Comparison of ENCODE assay signal across 7 mouse cellular contexts in the genomic region with DNA sequence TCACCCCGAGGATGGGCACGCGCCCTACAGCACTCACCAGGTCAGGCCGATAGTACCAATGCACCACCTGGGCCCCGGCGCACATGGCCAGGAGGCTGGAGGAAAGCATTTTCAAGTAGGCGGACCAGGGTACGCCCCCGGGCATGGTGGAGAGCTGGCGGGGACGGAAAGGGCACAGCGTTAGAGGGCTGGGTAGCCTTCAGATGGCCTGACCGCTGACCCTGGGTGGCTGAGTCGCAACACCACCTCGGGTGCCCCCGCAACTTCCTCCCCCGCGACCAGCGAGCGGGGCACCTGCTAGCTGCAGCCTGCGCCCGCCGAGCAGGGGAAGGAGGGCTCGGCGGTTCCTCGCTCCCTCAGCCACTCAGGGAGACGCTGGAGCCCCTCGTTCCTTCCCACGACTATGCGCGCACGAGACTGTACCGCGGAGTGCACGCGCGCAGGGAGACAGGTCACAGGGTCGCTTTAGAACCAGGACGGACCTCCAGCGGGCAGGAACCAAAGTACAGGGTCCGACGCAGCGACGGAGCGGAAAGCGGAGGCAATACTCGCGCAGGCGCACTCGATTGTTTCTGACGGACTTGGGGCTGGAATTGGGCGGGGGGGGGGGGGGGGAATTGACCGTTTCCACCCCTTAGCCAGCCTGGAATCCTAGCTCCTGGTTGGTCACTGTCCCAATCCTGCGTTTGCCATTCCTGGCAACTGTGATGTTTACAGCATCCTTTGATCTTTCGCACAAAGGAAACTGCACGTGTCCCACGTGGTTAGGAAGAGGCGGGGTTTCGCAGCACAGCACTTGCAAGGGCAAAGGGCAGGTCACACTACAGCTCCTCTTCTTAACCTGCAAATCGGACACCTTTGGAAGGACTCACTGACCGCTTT. TPM values are rescaled to one million over a fixed set of nuclear protein-coding genes. Genes with fewer than 3 reads are reported as not detected.
DNase-seq lines count a peak whose midpoint lies in the region; ATAC-seq lines count a peak whose summit lies in the region.

Gene 1190007I07Rik (minus strand): TSS at position 558 of the 882 bp plus-strand sequence.

- under 1% methylated on average over 50 of the region's 61 CpGs for WGBS in embryonic facial prominence, embryonic 12.5 days
- whole genome bisulfite sequencing in limb, embryonic 11.5 days = under 1% methylated on average over 58 of the region's 61 CpGs
- WGBS in midbrain, embryonic 14.5 days = under 1% methylated on average over 61 of the region's 61 CpGs

- peak; percentile 90 for DNase-seq in adrenal gland, postnatal 25 days
- DNase-seq in heart, adult 11 months = peak; percentile 99
- DNase-seq in kidney, adult 18-20 months = peak; percentile 90
- DNase-seq in limb, embryonic 11.5 days (ENCODE audit: low spot score) = peak; percentile 96
- DNase-seq in midbrain, embryonic 14.5 days = peak; percentile 97
- peak; percentile 77 to 86 for DNase-seq in spleen, adult 18-20 months

- peak within 1 kb of the TSS; percentile 62 for H3K4me2 ChIP-seq in embryonic facial prominence, embryonic 12.5 days (replicated peaks)
- peak within 1 kb of the TSS; percentile 59 for H3K4me2 ChIP-seq in limb, embryonic 11.5 days (ENCODE audit: low read depth, severe bottlenecking)
- peak within 1 kb of the TSS; percentile 59 for H3K4me2 ChIP-seq in midbrain, embryonic 14.5 days (ENCODE audit: low read length)

- 0 out of 2 replicates have a peak, but pooled peaks cover 3% of the 10 kb centered on the region for H3K4me1 ChIP-seq in embryonic facial prominence, embryonic 12.5 days
- H3K4me1 ChIP-seq in limb, embryonic 11.5 days (ENCODE audit: control insufficient read depth, insufficient read depth, low read length) = no peaks in the 10 kb centered on the region
- peaks cover 4% of the 10 kb centered on the region for H3K4me1 ChIP-seq in midbrain, embryonic 14.5 days (ENCODE audit: control insufficient read depth, insufficient read depth, low read length)

- peak within 1 kb of the TSS; percentile 74 for H3K27ac ChIP-seq in embryonic facial prominence, embryonic 12.5 days
- H3K27ac ChIP-seq in limb, embryonic 11.5 days (replicated peaks; ENCODE audit: low read depth, low read length) = peak within 1 kb of the TSS; percentile 65; the same call in 1 of the 2 replicates
- peak within 1 kb of the TSS; percentile 90 for H3K27ac ChIP-seq in midbrain, embryonic 14.5 days (replicated peaks; ENCODE audit: low read depth, low read length)

- no peaks in the 10 kb centered on the region for H3K9me3 ChIP-seq in embryonic facial prominence, embryonic 12.5 days
- no peaks in the 10 kb centered on the region for H3K9me3 ChIP-seq in limb, embryonic 11.5 days (ENCODE audit: control insufficient read depth, low read length)
- H3K9me3 ChIP-seq in midbrain, embryonic 14.5 days (ENCODE audit: control insufficient read depth, low read length) = no peaks in the 10 kb centered on the region

- H3K36me3 ChIP-seq in embryonic facial prominence, embryonic 12.5 days = 0 out of 2 replicates have a peak, but pooled peaks cover 2% of the 10 kb centered on the region
- no peaks in the 10 kb centered on the region for H3K36me3 ChIP-seq in limb, embryonic 11.5 days (ENCODE audit: control insufficient read depth, insufficient read depth, low read length)
- 0 out of 2 replicates have a peak, but pooled peaks cover 5% of the 10 kb centered on the region for H3K36me3 ChIP-seq in midbrain, embryonic 14.5 days (ENCODE audit: control insufficient read depth, insufficient read depth, low read length)

- peak within 1 kb of the TSS; percentile 68 for H3K4me3 ChIP-seq in embryonic facial prominence, embryonic 12.5 days
- peak within 1 kb of the TSS; percentile 63 for H3K4me3 ChIP-seq in limb, embryonic 11.5 days (ENCODE audit: low read depth, low read length)
- H3K4me3 ChIP-seq in midbrain, embryonic 14.5 days (replicated peaks; ENCODE audit: low read depth, low read length) = peak within 1 kb of the TSS; percentile 62

- peak within 1 kb of the TSS; percentile 77 for H3K9ac ChIP-seq in embryonic facial prominence, embryonic 12.5 days
- H3K9ac ChIP-seq in limb, embryonic 11.5 days (ENCODE audit: low read length) = peak within 1 kb of the TSS; percentile 76
- H3K9ac ChIP-seq in midbrain, embryonic 14.5 days (replicated peaks; ENCODE audit: low read length) = peak within 1 kb of the TSS; percentile 75

- no peaks in the 10 kb centered on the region; the same call in 1 of the 2 replicates for H3K27me3 ChIP-seq in embryonic facial prominence, embryonic 12.5 days
- no peaks in the 10 kb centered on the region for H3K27me3 ChIP-seq in limb, embryonic 11.5 days (ENCODE audit: control insufficient read depth, insufficient read depth, low read length)
- no peaks in the 10 kb centered on the region for H3K27me3 ChIP-seq in midbrain, embryonic 14.5 days (ENCODE audit: control insufficient read depth, insufficient read depth, low read length)

- ATAC-seq in embryonic facial prominence, embryonic 12.5 days (ENCODE audit: insufficient number of reproducible peaks, insufficient read depth, low FRiP score, low TSS enrichment) = peak; percentile 82
- ATAC-seq in limb, embryonic 11.5 days (ENCODE audit: insufficient number of reproducible peaks, low FRiP score, low TSS enrichment, low read depth) = peak; percentile 90
- ATAC-seq in midbrain, embryonic 14.5 days (ENCODE audit: low FRiP score, low TSS enrichment) = peak; percentile 91

RNA-seq across cellular contexts. Expression of gene 1190007I07Rik, which starts in this region (rescaled TPM):
- 28.0 and 28.2 TPM in 2 replicates for total RNA-seq in adrenal gland, postnatal 25 days (2021)
- polyA plus RNA-seq in embryonic facial prominence, embryonic 12.5 days (2016; fragmentation: Nextera tagmentation; extraction: Ambion mirVana) = 37.2 and 40.7 TPM in 2 replicates
- 44.3 and 49.0 TPM in 2 replicates for polyA plus RNA-seq in limb, embryonic 11.5 days (2014; fragmentation: Nextera tagmentation; extraction: Ambion mirVana)
- 39.9 and 50.7 TPM in 2 replicates for polyA plus RNA-seq in midbrain, embryonic 14.5 days (2014; fragmentation: Nextera tagmentation; extraction: Ambion mirVana)

Comparison
In these comparisons a context has a peak if more than half of its experiments do, and no peak if none do; other contexts are left out.
1. Peak in every context shown above with its lines: DNase-seq, ATAC-seq, H3K4me3 ChIP-seq and H3K27ac ChIP-seq.